Mouse (Mus musculus) left cerebral cortex, adult 18-20 months (tissue): ENCODE data around the gene Clpb. TPM values are rescaled to one million over a fixed set of nuclear protein-coding genes. Genes with fewer than 3 reads are reported as not detected.
"Not testable (repeated sequence)": the region's sequence is repeated elsewhere in the genome, so short reads cannot be mapped to it uniquely, and the experiment has no call there.

Experiments used
- DNase-seq, 2 experiments: peaks; one replicate each; pipeline ENCODE4 v3.0.0; 2021 to 2022; ENCODE audit warnings: low spot score in 2 of 2, mixed read lengths in 1 of 2
- long read RNA-seq, 2 experiments: library from polyadenylated mRNA; stranded (forward); transcript quantifications; one replicate each; pipeline ENCODE4 v2.0.0; 2021
- total RNA-seq, 2 experiments: library from RNA; stranded (reverse); gene quantifications; 2 replicates each; pipeline ENCODE4 v1.2.3; 2021

Clpb gene
- total RNA-seq = 10 to 100 TPM; 55.8 to 57.3 TPM
- long read RNA-seq, experiment 1, full-length matches to known transcripts = 82 of 103 reads
- long read RNA-seq, experiment 1, partial matches to known transcripts = 8 of 103 reads
- long read RNA-seq, experiment 1, other reads (novel, unspliced or antisense) = 13 of 103 reads
- long read RNA-seq, experiment 2, full-length matches to known transcripts = 66 of 77 reads
- long read RNA-seq, experiment 2, partial matches to known transcripts = 3 of 77 reads
- long read RNA-seq, experiment 2, other reads (novel, unspliced or antisense) = 8 of 77 reads

GRCm38 (mm10) chr7:101663514-101664159, at the start of gene Clpb:
Gene Clpb (plus strand): TSS chr7:101663633.
- peak; percentile 87 to 93 for DNase-seq

DNA sequence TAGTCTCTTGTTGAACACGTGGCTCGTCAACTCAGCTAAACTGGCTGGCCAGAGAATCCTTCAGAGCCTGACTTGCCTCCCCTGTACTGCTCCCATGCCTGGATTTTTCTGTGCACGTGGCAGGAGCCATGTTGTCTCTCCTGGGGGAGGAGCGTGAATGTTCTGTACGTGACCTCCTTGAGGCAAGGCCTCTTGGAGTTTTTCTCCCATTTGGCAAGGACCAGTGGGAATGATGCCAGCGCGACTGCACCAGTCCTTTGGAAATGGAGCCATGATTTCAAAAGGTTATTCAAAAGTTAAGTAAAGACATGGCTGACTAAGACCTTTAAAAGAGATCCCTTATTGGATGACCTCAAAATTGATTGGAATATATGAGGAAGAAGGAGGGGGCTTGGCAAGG, 48.0 kb upstream of the Clpb start:
- no peak for DNase-seq

GRCm38 (mm10) chr7:101616136-101616835, 47.1 kb upstream of the Clpb start:
- DNase-seq = no peak

GRCm38 (mm10) chr7:101617438-101618165, 45.8 kb upstream of the Clpb start:
- DNase-seq = peak; percentile 69 to 76

DNA sequence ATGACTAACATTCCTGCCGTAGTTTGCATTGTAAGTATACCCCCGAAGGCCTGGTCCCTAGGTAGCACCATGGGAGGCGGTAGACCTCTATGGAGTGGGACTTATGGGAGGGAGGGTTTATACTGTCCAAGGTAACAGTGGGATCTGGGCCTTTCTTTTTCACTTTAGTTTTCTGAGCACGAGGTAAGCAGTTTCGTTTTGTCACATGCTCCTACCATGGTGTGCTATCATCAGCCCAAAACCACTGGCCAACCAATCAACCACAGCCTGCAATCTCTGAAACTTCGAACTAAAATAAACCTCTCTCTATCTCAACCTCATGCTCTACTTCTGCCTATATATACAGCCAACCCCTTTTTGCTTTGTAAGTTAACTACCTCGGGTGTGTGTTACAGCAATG, 45.2 kb upstream of the Clpb start:
- DNase-seq = no peak

DNA sequence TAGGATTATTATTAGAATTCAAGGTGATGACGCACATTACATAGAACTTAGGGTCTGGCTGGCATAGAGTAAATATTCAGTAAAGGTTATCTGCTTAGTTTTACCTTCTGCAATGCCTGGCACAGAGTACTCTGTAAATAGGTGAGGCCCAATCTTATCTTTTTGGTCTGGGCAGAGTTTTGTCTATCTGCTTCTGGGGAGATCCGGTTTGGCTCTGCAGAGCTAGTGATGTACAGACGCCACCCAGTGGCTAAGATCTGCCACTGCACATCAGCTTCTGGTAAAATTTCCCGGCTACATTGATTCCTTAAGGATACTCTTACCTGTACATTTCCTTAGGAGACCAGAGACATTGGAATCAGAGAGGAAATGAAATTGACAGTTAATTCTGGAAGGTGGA, 43.1 kb upstream of the Clpb start:
- DNase-seq = peak; percentile 67 to 69

DNA sequence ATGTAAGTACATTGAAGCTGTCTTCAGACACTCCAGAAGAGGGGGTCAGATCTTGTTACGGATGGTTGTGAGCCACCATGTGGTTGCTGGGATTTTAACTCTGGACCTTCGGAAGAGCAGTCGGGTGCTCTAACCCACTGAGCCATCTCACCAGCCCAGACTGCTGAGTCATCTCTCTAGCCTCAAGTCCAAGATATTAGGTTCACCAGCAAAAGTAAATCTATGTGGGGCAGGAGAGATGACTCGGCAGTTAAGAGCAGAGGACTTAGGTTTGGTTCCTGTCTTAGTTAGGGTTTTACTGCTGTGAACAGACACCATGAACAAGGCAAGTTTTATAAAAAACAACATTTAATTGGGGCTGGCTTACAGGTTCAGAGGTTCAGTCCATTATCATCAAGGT, 41.6 kb upstream of the Clpb start:
- not testable (repeated sequence) for DNase-seq

- no peak for DNase-seq
Observed at GRCm38 (mm10) chr7:101624283-101624682, 39.1 kb upstream of the Clpb start.

GRCm38 (mm10) chr7:101627166-101627565, 36.3 kb upstream of the Clpb start:
- DNase-seq = not testable (repeated sequence)

DNA sequence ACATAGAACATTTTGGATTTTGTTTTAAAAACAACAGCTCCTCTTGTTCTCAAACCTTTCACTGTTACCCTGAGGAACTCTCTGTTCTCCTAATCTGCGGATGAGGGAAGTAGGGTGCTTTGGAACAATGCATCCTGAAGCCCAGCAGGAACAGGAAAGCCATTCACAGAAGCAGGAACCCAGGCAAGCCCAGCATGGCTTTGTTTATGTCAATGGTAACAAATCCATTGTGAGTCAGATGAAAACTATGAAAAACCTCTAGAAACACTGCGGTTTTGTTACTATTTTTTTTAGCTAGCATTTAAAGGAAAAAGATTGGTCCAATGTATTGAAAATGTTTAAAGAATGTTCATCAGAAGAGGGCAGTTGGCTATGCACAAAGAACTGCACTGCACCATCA, 35.0 kb upstream of the Clpb start:
- no peak for DNase-seq

- no peak for DNase-seq
Observed at GRCm38 (mm10) chr7:101633629-101634177, 29.7 kb upstream of the Clpb start.

- DNase-seq = no peak
Observed at GRCm38 (mm10) chr7:101634513-101634912, 28.9 kb upstream of the Clpb start.

DNA sequence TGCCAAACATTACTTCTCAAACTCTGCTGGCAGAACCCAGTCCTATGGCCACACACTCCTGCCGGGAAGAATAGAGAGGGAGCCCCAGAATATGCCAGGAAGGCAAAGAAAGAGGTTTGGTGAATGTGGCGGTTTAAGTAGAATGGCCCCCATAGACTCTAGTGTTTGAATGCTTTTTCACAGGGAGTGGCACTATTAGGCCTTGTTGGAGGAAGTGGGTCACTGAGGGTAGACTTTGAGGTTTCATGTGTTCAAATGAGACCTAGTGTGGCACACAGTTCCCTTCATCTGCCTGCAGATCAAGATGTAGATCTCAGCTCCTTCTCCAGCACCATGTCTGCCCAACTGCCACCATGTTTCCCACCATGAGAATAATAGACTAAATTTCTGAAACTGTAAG, 27.4 kb upstream of the Clpb start:
- DNase-seq = no peak

GRCm38 (mm10) chr7:101643879-101644278, 19.6 kb upstream of the Clpb start:
- no peak for DNase-seq

GRCm38 (mm10) chr7:101649729-101650128, 13.7 kb upstream of the Clpb start:
- DNase-seq = no peak

DNA sequence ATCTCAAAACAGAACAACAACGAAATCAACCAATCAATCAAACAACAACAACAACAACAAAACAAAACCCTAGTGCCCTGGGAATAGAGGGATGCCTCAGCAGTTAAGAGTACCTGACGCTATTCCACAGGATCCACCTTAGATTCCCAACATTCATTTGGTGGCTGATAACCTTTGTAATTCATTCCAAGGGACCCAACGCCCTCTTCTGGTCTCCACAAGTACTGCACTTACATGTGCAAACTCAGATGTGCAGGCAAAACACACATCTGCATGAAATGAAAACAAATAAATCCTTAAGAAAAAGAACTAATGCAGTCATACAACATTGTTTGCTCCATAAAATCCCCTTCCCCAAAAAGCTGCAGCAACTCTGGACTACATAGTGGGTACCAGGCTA, 12.9 kb upstream of the Clpb start:
- DNase-seq = peak in 1 of 2 experiments; percentile 50

DNA sequence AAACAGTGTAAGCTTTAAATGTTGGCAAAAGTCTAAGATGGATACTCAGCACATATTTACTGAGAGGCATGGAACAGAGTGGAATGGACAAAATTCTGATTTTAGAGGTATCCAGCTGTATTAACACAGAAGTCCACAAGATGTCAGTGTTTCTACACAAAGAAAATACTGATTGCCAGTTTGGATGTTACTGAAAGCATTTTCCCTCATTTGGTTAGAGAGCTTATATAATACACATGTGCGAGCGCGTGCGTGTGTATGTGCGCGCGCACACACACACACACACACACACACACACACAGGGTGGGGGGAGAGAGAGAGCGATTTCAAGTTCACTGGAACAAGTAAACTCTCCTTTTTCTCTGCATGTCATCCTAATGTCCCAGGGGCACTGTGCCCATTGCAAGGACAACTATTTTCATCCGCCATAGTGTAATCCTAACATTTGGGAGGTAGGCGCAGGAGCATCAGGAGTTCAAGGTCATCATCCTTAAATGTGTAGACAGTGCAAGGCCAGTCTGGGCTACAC, 9.7 kb upstream of the Clpb start:
- DNase-seq = peak; percentile 58 to 66

GRCm38 (mm10) chr7:101654936-101655335, 8.5 kb upstream of the Clpb start:
- no peak for DNase-seq

DNA sequence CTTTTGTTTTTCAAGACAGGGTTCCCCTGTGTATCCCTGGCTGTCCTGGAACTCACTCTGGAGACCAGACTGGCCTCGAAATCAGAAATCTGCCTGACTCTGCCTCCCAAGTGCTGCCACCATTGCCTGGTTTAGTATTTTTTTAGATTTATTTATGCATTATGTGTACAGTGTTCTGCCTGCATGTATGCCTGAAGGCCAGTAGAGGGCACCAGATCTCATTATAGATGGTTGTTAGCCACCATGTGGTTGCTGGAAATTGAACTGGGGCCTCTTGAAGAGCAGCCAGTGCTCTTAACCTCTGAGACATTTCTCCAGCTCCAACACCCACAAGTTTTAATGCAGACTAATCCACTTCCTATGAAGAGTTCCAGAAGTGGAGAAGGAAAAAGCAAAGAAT, 1.4 kb upstream of the Clpb start:
- DNase-seq = no peak

- DNase-seq = peak; percentile 41 to 66
Observed at GRCm38 (mm10) chr7:101666581-101666980, 3.1 kb downstream of the Clpb start.
